Mouse (Mus musculus) spleen, postnatal 36 days (tissue): ENCODE results near the gene Cckbr.

Experiments
- DNase-seq, 2 experiments: peaks; one replicate each; pipeline ENCODE4 v3.0.0; 2022; ENCODE audit warnings: low spot score in 2 of 2, mixed read lengths in 1 of 2

The Cckbr gene

GRCm38 (mm10) chr7:105497881-105498280 lies 72.3 kb downstream of the Cckbr start:
- DNase-seq, result no peak

- DNase-seq, result no peak
Measured at GRCm38 (mm10) chr7:105498854-105499492, 73.4 kb downstream of the Cckbr start.

DNA sequence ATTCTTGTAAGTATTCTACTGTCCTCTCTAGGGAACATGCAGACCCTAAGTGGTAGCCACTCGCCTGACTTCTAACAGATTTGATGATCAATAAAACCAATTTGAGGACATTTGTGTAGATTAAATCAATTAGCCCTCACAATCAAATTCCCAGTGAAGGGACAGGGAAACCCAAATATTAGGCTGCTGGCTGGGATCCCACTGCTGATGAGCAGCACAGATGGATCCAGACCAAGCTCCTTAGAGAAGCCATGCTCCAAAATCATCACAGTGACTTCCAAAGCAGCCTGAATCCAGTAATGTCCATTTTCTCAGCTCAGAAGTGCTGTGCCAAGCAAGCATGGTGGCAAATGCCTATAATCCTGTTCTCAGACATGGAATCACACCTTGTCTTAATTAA lies 74.1 kb downstream of the Cckbr start:
- no peak for DNase-seq

DNA sequence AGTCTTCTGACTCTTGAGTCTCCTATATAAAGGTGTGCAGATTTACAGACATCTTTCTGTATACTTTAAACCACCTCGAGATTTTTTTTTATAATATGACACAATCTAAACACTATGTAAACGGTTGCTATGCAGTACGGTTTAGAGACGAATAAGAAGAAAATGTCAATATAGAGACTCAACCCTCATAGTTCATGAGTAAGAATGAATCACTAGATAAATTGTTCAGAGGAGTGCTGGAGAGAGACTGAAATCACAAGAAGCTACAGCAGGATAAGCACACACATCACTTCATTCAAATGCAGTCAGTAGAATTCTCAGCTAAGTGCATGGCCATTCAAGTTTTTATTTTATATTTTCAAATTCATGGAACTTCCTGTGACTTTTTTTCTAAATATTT lies 76.5 kb downstream of the Cckbr start:
- no peak for DNase-seq

- no peak for DNase-seq
Measured at GRCm38 (mm10) chr7:105507257-105507656, 81.7 kb downstream of the Cckbr start.

DNA sequence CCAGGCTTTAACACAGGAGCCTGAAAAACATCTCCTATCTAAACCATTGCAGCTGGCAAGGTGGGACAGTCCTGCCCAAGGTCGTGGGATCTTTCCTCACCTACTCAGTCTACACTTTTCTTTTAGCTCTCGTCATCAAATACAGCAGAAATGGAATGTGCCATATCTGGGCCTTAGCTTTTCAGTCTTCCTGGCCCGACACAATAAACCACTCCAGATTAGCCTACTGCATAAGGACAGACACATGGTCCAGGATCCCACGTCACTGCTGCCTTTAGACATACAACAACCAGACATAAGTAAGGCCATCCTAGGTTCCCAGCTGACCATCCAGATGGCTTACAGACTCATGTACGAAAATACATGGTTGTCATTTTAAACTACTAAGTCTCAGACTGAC lies 84.6 kb downstream of the Cckbr start:
- DNase-seq, result no peak

GRCm38 (mm10) chr7:105513845-105514291 lies 88.3 kb downstream of the Cckbr start:
- no peak for DNase-seq

DNA sequence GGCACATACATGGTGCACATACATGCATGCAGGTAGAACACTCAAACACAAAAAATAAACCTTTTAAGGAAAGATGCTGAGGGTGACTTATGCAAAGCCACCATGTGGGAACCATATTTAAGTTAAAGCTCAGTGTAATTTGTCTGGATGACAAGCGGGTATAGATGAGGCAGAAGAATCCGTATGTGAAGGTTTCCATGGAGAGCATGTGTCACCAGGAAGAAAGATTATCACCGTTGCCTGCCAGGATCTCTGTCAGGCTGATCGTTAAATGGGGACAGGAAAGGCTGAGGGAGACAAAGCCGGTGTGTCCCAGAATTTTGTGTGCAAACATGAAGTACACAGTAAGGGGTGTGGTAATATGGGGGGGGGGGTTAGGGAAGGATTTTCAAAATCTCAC lies 89.0 kb downstream of the Cckbr start:
- DNase-seq, result no peak

DNA sequence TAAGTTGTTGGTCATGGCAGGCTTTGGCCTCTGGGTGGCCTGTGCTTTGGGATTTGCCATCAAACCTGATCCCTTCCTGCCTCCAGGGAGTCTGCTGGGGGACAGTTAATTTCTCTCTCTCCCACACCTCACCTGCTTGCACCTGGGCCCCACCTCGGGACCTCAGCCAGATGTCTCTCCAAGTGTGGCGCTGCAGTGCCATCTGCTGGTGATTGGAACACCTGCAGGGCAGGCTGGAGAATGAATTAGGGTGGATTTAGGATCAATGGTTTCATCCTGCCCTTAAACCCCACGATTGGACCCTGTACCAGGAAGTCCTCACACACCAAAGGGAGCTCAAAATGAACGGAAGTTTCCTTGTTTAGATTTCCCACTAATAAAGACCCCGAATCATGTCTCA lies 89.6 kb downstream of the Cckbr start:
- peak; percentile 9 to 24 for DNase-seq

DNA sequence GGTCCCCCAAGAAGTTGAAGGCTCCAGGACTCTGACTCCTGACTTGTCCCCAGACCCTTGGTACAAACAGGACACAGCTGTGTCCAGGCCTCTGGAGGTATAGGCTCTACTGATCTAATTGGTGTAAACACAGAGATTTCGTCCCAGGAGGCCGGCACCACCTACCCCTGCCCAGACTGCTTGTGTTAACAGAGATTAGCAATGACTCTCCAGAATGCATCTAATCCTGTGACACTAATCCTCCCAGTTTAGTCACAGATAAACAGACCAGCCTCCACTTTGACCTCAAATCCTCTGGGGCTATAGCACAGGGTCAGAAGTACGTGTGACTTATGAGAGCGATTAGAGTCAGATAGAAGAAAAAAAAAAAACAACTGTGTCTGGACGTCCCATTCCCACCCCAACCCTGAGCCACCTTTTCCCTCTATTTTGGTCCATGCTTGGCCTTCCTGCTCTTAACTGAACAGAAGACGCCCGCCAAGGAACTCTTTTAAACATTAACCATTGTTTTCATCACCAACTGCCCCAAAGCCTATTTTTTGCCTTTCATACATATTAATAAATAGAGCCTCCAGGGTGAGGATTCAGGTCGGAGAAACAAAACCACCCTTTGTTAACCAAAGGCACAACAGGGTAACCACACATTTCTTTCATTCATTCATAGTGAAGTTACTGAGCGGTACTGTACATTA lies 91.3 kb downstream of the Cckbr start:
- DNase-seq, result no peak

GRCm38 (mm10) chr7:105519336-105519735 lies 93.8 kb downstream of the Cckbr start:
- no peak for DNase-seq

GRCm38 (mm10) chr7:105519771-105520170 lies 94.2 kb downstream of the Cckbr start:
- no peak for DNase-seq

DNA sequence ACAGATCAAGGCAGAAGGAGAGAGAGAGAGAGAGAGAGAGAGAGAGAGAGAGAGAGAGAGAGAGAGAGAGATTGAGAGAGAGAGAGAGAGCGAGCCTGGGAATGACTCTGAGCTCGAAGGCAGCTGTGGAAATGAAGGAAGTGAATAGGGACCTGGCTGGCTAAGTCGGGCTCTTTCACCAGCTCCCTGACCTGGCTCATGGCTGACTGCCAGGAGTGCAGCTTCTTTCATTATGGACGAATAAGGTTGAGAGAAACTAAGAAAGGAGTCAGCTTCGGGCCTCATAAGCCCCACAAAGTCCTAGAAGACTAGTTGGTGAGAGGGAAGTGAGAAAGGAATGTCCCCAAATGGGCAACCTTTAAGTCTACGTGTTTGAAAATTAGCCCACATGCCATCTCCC lies 94.7 kb downstream of the Cckbr start:
- no peak for DNase-seq
